Mouse (Mus musculus): ENCODE data around the gene Spata48. TPM values are rescaled to one million over a fixed set of nuclear protein-coding genes. Genes with fewer than 3 reads are reported as not detected.

The Spata48 gene
- total RNA-seq (2021) = 1 to 10 TPM; 2.1 TPM

DNA sequence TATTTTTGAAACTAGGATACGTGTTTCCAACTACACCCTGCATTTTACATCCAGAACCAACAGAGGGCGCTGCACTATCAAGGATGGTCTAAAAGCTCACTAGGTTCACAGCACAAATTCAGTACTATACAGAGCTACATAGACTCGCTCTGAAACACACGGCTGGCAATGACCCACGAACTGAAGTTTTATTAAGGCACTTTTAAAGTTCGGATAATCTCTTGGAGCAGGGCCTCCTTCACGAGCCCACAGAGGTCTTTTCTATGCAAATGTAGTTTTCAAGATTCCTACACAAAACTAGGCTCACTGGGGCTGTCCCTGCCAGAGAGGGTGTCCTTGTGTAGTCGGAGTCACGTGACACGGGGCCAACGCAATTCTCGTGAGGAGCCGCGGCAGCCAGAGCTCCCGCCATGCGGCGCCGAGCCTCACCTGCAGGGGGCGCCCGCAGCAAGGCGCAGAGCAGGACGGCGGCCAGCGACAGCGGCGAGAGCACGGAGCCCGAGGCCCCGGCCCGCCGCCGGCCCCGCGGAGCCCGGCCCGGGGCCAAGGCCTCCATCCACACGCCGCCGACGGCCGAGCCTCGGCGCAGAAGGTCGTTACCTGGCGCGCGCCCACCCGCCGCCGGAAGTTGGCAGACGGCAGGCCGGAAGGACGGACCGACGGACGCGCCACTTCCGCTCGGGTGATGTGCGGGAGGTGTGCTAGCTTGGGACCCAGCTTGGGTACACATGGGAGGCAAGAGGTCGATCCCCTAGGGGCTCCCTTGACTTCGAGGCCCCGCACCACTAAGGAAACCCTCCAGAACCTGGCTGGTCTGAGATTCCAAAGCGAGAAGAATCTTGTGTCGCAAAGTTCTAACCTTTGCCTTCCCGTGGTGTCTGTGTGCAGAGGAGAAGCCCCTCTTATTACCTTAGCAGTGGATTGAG is at the start of gene Spata48, which contains the start of gene Zpbp:
Gene Spata48 (plus strand): TSS at position 460 of the 926 bp plus-strand sequence.
Gene Zpbp (minus strand): TSS at position 774 of the 926 bp plus-strand sequence.
- peak; percentile 92 for DNase-seq

DNA sequence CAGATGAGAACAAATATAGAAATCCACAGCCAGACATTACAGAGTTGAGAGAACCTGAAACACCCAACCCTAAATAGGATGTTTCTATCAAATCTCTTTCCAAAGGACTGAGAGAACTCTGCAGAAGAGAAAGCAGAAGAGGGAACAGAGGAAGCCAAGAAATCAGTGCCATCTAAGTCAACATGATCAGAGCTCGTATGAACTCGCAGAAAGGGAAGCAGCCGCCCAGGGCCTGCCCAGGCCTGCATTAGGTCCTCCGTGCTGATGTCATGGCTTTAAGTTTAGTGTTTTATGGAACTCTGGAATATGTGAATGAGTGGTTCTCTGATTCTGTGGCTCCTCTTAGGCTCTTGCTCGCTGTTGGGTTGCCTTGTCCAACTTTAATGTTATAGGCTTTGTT is 47.7 kb upstream of the Spata48 start:
- DNase-seq = no peak

DNA sequence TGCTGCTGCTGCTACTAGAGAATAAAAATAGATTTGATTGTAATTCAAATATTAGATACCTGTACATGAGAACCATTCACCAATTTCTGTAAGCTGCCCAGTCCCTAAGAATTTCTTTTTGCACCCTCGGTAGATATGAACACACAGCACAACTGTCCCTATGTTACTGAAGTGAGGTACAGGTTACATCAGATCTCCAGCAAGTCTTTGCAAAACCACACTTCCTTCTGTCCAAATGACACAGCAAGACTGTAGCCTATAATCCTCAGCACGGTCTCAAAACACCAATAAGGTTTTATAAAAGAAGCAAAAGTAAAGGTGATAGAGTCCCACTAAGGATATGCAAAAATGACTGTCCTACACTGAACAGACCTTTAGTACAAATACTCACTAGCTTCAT is 44.5 kb upstream of the Spata48 start:
- DNase-seq = no peak

DNA sequence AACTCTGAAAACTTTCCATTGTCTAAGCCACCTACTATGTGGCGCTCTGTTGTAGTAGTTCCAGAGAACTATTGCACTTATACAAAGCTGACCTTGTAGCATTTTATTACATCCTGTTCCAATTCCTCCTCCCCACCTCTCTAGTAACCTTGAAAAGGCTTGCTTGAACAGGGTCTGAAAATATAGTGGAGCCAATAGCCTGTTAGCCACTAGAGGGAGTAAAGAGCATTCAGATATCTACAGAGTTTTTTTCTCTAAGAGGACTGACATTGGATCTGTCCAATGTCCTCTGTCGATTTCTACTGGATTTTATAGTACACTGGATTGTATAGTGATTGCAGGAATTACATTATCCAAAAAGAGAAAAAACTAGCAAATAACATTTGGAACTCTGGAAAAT is 6.9 kb upstream of the Spata48 start:
- DNase-seq = no peak

DNA sequence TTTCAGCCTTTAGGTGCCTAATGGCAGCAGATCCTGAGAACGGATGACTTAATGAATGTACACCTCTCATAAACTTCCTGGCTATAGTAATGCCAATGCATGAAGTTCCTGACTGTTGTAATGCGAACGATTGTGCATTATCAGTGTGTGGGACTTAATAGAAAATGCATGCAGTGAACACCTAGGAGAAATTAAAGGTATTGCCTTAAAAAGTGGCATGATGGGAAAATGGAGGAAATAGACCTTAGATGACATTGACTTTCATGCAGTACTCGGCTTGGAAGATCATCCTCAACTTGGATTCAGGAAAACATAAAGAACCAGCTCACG is 632 bp downstream of the Spata48 start:
- no peak for DNase-seq

DNA sequence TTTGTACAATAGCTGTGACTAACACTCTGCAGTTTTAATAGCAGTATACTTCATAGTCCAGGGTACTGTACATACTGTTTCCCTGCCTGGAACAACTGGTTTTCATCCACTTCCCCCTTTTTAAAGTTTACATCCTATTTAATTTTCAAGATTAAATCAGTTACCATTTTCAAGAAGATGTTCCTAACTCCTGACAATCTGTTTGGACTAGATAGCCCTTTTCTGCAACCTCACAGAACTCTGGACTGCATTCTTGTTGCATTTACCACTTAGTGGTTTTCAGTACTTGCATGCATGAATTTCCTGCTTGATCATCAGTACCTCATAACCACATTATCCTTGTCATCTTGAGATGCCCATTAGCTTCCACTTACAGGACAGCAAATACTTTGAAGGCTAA is 7.0 kb downstream of the Spata48 start:
- no peak for DNase-seq

DNA sequence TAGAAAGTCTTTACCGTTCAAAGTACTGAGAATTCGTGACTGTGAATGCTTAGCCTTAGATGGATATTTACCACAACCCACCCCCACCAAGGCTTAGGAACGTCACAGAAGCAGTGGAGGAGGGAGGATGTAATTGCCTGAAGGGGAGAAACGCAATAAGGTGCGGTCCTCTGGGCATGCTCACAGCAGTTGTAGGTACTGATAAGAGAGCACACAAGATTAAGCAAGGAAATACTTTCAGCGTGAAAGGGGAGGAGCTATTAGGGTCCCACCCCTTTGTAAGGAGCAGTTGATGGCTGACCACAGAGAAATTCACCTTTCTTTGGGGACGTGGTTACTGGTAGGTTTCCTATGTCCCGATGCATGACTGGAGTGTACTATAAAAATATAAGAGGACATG is 22.5 kb downstream of the Spata48 start:
- no peak for DNase-seq

DNA sequence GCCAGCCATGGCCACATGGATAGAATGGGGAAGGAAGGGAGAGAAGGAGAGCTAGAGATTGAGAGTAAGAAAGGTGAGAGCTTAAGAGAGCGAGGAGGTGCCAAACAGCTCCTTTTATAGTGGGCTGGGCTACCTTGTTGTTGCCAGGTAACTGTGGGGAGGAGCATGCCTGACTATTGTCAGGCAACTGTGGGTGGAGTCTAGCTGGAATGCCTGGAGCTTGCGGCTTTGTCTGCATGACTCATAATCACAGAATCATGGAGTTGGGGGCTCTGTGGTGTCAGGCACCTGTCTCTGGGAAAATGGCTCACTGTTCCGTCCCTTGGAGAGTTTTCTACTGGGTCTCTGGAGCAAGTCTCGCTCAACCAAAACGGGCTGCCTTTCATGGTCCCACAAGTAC is 30.1 kb downstream of the Spata48 start:
- no peak for DNase-seq

DNA sequence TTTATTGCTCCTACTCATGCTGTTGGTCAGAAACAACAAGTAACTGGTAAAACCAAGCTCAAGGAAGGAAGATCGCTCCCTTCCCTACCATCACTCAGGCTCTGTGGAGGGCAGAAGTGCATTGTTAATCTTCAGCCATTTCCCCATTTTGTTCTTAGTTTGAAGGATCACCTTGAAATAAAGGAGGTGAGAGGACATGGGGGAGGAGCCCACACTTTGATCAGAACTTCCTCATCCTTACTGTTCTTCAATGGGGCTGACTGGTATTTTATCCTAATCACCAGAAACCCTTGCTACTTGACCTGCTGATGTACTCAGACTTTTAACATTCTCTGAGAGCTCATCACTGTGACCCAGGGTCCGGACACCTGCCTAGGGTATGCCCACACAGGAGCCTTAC is 33.8 kb downstream of the Spata48 start:
- DNase-seq = no peak

DNA sequence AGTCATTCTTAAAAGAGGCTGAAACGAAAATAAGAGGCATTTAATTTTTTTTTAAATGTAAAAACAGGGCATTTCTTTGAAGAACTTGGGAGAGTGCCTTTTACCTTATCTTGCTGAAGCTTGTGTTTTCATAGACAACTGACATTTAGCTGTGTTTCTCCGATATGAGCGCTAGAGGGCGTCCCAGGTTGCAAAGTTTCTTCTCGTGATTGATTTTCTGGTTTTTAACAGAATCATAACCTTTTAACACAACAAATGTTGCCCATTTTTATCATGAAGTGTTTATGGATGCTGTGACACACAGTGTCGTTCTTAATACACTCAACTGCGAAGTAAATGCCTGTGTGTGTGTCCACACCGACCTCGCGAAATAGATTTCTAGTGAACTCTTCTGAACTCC is 38.0 kb downstream of the Spata48 start:
- peak; percentile 8 for DNase-seq

DNA sequence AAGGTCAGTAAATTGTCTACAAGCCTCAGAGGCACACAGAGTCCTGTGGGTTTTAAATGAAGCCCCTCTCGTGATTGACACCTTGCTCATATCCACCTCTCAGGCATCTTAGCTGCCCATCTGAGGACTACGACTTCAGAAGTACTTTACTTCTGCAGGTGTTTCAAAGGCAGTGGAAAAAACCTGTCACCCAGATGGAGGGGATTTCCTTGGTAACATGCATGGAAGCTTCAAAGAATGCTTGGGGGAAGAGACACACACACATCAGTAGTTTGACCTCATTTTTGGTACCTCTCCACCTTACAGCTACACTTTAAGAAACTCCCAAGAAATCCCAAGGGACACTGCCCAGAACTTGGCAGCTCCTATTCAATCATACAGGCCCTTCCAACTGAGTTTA is 44.3 kb downstream of the Spata48 start:
- no peak for DNase-seq

DNA sequence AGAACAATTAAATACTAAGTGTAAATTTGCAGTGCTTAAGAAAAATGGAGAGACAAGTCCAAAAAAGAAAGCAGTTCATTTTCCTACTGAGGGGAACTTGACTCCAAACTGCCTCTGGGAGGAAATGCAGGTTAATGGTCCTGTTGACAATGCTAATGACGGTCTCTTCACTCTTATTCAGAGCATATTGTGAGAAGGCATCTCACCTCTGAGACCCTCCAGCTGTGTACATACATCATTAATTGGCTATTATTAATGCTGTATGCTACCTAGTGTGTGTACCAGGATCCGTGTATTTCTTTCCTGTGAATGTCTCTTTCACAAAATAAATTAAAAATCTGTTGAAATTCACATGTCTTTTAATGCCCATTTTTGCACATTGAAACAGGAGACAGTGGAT is 47.5 kb downstream of the Spata48 start:
- DNase-seq = no peak

DNA sequence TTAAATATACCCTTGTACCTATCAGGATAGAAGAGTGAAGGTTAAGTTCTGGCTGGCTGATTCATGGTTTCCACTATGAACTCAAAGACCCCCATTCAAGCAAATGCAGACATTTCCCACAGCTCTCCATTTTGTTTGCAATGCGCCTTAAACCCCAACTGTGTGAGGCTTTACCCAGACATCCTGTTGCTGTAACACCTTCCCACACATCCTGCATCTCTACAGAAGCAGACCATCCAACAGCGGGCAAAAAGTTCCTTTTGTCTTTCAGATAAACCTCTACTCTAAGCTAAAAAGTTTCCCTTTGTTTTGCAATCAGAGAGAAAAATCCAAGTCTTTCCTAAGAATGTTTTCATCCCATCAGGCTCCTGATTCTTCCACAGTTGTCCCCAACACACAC is 50.2 kb downstream of the Spata48 start:
- DNase-seq = no peak

DNA sequence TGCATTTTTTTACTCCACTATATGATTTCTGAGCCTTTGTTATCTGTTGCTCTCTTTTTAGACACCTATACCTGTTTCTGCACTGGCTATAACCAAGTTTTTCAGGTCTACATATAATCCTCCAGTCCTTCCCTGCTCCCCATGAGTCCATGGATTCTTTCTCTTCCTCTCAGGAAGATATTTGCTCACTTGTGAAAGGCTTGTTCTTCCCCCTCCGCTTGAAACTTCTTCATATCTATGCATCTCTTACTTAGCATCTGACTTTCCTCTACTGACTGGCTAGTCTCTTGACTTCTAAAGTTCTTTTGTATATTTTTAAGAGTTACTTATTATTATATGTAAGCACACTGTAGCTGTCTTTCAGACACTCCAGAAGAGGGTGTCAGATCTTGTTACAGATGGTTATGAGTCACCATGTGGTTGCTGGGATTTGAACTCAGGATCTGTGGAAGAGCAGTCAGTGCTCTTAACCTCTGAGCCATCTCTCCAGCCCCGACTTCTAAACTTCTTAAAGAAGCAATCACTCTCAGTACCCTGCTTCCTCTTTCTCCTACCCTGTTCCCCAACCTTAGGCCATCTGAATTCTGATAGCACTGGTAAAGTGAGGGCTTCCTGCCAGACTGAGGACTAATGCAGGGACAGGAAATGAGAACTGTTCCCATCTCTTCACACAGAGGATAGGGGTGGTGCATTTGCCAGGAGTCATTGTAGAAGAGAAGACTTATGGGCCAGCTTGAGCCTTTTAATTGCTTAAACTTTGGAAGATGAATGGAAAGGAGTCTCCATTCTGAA is 51.3 kb downstream of the Spata48 start:
- DNase-seq = no peak

DNA sequence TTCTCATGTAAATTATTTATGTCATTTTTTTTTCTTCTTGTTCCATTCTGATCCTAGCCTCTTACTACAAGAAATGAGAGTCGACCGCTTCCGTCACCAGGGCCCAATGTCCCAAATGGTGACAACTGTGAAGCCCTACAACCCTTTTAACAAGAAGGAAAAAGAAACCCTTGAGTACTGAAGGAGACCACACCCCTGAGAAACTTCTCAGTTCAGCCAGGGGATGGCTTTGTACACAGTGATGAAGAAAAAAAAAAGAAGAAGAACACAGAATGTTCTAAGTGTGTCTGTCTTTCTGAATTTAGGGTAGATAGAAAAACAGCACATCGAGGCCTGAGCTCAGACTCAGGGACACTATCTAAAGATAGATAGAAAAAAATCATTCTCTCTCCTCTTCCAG is 53.0 kb downstream of the Spata48 start:
- DNase-seq = no peak

DNA sequence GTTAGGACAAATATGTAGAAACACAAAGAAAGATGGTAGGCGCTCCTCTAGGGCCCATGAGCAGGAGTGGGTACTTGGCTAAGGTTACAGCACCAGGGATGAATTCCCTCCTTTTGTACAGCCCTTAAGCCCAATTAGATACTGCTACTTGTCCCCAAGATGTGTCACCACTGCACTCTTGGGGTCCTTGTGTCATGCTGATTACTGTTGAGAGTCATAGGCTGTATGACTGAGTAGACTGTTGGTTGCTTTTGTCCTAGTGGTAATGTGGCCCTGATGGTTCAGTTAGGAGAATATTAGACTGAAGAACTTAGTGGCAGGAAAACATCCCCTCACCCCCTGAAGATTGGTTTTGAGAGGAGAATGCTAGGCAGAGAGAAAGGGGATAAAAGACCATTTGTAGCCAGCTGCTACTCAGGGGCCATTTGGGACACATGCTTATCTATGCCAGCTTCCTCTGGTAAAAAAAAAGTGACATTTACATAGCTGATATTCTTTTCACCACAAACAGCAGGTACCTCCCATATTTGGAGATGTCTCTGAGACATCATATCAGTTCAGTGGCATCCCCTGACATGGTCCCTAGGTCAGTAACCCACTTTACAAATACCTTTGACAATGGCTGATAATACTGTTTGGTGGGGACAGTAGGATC is 56.0 kb downstream of the Spata48 start:
- no peak for DNase-seq

DNA sequence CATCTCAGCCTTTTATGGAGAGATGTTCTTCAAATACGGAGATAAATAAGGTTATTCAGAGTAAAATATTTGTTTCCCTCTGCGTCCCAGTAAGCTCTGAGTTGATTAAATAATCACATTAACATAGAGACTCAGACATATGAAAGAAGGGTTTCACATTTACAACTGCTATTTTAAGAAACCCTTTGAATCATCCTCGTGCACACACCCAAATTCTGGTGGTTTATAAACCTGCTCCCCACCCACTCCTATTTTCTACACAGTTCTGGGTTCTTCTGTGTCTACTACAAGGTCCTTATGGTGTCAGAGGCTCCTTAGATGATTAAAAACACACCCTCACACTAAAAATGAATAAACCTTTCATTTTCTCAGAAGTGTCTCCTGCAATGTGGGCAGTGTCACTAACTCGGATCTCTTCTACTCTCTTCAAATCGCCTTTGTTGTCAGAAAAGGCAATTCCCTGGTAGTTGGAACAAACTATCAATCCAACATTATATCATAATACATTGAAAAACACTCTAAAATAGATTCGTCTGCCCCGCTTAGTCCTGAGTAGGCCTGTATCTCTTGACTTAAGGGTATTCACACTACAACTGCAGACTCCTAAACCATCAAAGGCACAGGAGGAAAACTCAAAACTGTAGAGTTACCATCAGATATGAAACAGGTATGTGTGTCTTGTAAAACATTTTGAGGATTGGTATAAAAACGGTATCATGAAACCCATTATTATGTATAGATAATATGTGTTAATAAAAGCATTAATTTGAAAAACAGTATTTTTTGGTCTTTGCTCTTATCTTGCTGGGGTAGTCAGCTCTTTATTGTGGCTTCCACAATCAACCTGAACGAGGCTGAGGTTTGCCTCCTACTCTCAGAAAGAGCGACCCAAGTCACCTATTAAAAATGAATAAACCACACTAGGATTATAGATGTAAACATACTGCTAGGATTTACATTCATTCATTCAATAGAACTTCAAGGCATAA is 57.7 kb downstream of the Spata48 start:
- no peak for DNase-seq

DNA sequence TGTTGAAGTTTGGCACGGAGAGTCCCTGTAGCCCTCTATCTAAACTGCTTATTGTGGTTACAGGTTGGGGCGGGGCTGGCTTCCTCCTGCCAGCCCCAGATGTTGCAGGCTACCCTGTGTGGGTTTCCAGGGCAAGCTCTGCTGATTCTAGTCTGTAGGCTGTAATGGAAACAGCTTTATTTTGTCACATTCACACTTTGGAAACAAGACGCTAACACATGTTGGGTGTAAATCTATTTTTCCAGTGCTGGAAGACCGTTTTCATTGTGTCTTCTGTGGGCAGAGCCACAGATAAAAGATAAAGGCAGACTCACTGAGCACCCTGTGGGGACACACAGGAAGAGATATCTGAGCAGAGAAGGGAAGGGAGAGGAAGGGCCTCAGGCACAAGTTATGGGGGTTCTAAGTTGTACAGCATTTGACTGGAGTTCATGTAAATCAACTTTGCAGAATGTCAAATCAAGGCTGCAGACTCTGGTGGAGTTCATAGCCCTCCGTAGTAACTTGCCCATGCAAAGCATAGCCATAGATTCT is 60.1 kb downstream of the Spata48 start:
- no peak for DNase-seq

DNA sequence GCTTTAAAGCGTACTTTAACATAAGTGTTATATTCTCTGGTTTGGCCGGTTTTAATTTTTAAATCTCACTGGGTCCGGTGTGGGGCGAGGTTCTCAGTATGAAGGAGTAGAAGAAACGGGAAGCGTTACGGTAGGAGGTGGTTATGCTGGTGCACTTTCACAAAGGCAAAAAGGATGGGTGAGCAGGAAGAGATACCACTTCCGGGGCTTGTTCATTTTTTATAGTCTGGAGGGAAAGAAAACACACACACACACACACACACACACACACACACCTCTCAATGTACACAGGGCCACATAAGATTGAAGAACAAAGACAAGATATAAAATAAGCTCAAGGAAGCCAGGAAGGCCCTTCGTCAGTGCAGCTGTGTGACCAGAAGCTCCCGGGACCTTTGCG is 66.9 kb downstream of the Spata48 start:
- no peak for DNase-seq

DNA sequence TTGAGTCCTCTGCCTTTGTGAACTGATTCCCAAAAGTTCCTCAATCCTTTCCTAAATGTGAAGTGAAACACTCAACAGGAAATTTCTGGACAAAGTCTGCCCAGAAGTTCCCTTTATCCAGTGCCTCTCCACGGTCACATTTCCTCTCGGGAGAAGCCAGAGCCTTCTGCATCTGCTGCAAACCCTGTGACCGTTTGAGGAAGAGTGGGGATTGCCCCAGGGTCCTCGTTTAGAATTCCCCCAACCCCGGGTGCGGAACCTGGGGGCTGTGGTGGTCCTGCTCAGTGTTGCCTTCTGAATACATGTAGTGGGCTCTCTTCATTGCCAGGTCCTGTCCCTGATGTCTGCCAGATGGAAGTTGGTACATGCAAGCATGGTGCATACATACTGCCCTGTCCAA is 67.3 kb downstream of the Spata48 start:
- DNase-seq = no peak

DNA sequence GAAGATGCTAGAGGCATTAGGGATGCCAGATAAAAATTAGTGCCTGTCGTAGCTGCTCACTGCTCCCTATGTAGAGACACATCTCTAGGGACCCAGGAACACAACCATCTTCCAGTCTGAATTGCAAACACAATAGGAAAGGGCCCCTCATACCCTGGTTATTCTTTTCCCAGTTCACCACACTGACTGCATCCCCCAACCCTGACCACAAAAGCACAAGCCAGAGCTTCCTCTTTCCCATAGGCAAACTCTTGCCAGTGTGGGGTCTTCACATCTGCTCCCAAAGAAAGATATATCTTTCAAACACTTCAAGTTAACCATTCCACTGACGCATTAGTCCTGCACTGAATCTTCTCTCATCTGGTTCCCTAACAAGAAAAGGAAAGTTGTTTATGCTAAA is 68.2 kb downstream of the Spata48 start:
- no peak for DNase-seq

DNA sequence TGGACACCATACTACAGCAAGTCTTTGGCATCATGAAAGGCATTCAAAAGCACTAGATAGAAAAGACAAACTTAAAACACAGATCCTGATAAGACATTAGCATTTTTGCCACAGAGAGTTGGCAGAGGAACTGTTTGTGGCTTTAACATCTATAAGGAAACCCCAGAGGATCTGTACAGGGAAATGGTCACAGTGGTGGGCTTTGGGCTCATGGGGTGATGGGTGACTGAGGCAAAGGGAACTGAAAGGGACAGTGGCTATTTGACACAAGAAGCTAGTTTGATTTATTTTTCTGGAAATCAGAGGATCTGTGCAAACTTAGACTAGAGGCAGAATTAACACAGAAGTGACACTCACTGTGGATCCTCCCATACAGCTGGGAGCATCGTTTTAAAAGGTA is 74.4 kb downstream of the Spata48 start:
- no peak for DNase-seq
